Mouse (Mus musculus) hindbrain, embryonic 10.5 days (tissue): ENCODE results near the gene Gstz1. TPM values are rescaled to one million over a fixed set of nuclear protein-coding genes. Genes with fewer than 3 reads are reported as not detected.
"Not testable (repeated sequence)": the region's sequence is repeated elsewhere in the genome, so short reads cannot be mapped to it uniquely, and the experiment has no call there.

Source experiments
- DNase-seq: peaks from one replicate; pipeline ENCODE4 v3.0.0-alpha.2; 2017; ENCODE audit warnings: low spot score
- H3K27ac ChIP-seq: fragments of 300-500 bp; sonication (generic); 2 replicates; pipeline ENCODE4 v1.5.1; 2016; ENCODE audit warnings: mild to moderate bottlenecking, moderate library complexity
- H3K27me3 ChIP-seq: fragments of 300-500 bp; sonication (generic); 2 replicates; pipeline ENCODE4 v1.6.1; 2016; ENCODE audit warnings: mild to moderate bottlenecking; ENCODE audit not compliant: poor library complexity, insufficient read depth, severe bottlenecking
- H3K36me3 ChIP-seq: fragments of 300-500 bp; sonication (generic); 2 replicates; pipeline ENCODE4 v1.6.1; 2016; ENCODE audit warnings: mild to moderate bottlenecking, moderate library complexity
- H3K4me1 ChIP-seq: fragments of 300-500 bp; sonication (generic); replicated peaks from 2 replicates; pipeline ENCODE4 v1.6.1; 2016; ENCODE audit warnings: mild to moderate bottlenecking
- H3K4me3 ChIP-seq: fragments of 300-500 bp; sonication (generic); 2 replicates; pipeline ENCODE4 v1.5.1; 2016; ENCODE audit warnings: mild to moderate bottlenecking, moderate library complexity
- H3K9me3 ChIP-seq: fragments of 300-500 bp; sonication (generic); 2 replicates; pipeline ENCODE4 v1.6.1; 2016; ENCODE audit warnings: mild to moderate bottlenecking, moderate library complexity
- WGBS: fragments of 180-500 bp; shearing (Covaris S2); methylation state at CpG from one replicate; pipeline ENCODE4 v1.1.7; 2016; 5-methylcytosine and 5-hydroxymethylcytosine counted together
- polyA plus RNA-seq: library from polyadenylated mRNA; unstranded; fragments of >200 nt; fragmentation: Nextera tagmentation; extraction: Ambion mirVana; gene quantifications from 2 replicates; pipeline ENCODE4 v1.2.1, GENCODE M21; 2016

Gstz1 gene
- polyA plus RNA-seq, 1 experiment from 2014 or later, result 32.9 TPM

GRCm38 (mm10) chr12:87137439-87138341 lies 9.3 kb upstream of the Gstz1 start:
- WGBS, result 72% methylated on average over 15 of the region's 15 CpGs
- H3K27me3 ChIP-seq, result no peaks in the 10 kb centered on the region
- peaks cover 34% of the 10 kb centered on the region for H3K36me3 ChIP-seq
- no peaks in the 10 kb centered on the region for H3K9me3 ChIP-seq
- peak overlapping the region; percentile 83 for H3K27ac ChIP-seq
- no peak overlapping the region for H3K4me3 ChIP-seq
- peaks cover 19% of the 10 kb centered on the region for H3K4me1 ChIP-seq
- DNase-seq, result peak; percentile 24

- H3K4me1 ChIP-seq, result peaks cover 19% of the 10 kb centered on the region
- peak overlapping the region; percentile 83 for H3K27ac ChIP-seq
- H3K36me3 ChIP-seq, result peaks cover 30% of the 10 kb centered on the region
- H3K4me3 ChIP-seq, result 0 out of 2 replicates have a peak overlapping the region, but pooled peaks have one; percentile 20
- peak; percentile 19 for DNase-seq
- no peaks in the 10 kb centered on the region for H3K27me3 ChIP-seq
- WGBS, result 29% methylated on average over 2 of the region's 2 CpGs
- H3K9me3 ChIP-seq, result no peaks in the 10 kb centered on the region
Measured at GRCm38 (mm10) chr12:87138342-87138701, 8.6 kb upstream of the Gstz1 start.

GRCm38 (mm10) chr12:87138768-87139167 lies 8.2 kb upstream of the Gstz1 start:
- H3K9me3 ChIP-seq, result no peaks in the 10 kb centered on the region
- H3K4me1 ChIP-seq, result peaks cover 19% of the 10 kb centered on the region
- peak overlapping the region; percentile 83 for H3K27ac ChIP-seq
- 58% methylated on average over 2 of the region's 2 CpGs for WGBS
- H3K36me3 ChIP-seq, result peaks cover 26% of the 10 kb centered on the region
- no peak overlapping the region for H3K4me3 ChIP-seq
- no peak for DNase-seq
- no peaks in the 10 kb centered on the region for H3K27me3 ChIP-seq

GRCm38 (mm10) chr12:87142156-87142555 lies 4.8 kb upstream of the Gstz1 start:
- H3K4me1 ChIP-seq, result peaks cover 27% of the 10 kb centered on the region
- H3K27ac ChIP-seq, result no peak overlapping the region
- WGBS, result 83% methylated on average over 2 of the region's 2 CpGs
- H3K36me3 ChIP-seq, result peaks cover 7% of the 10 kb centered on the region; the same call in 1 of the 2 replicates
- H3K9me3 ChIP-seq, result no peaks in the 10 kb centered on the region
- no peaks in the 10 kb centered on the region for H3K27me3 ChIP-seq
- DNase-seq, result no peak
- no peak overlapping the region for H3K4me3 ChIP-seq

GRCm38 (mm10) chr12:87147395-87148089 lies 577 bp downstream of the Gstz1 start, which contains the start of gene Pomt2:
Gene Pomt2, minus strand, starts transcription at chr12:87147968.
- WGBS, result under 1% methylated on average over 61 of the region's 61 CpGs

GRCm38 (mm10) chr12:87148136-87148535 lies 1.2 kb downstream of the Gstz1 start:
- H3K9me3 ChIP-seq, result peaks cover 13% of the 10 kb centered on the region
- WGBS, result 20% methylated on average over 15 of the region's 15 CpGs
- peaks cover 16% of the 10 kb centered on the region for H3K4me1 ChIP-seq
- H3K27ac ChIP-seq, result peak overlapping the region; percentile 96
- peaks cover 20% of the 10 kb centered on the region for H3K36me3 ChIP-seq
- no peak for DNase-seq
- H3K4me3 ChIP-seq, result peak overlapping the region; percentile 83
- H3K27me3 ChIP-seq, result no peaks in the 10 kb centered on the region

More at GRCm38 (mm10) chr12:87147395-87148089, 577 bp downstream of the Gstz1 start, which contains the start of gene Pomt2:
- H3K27me3 ChIP-seq, result no peaks in the 10 kb centered on the region
- peak within 1 kb of the TSS; percentile 96 for H3K27ac ChIP-seq
- H3K4me1 ChIP-seq, result peaks cover 16% of the 10 kb centered on the region
- peak; percentile 96 for DNase-seq
- H3K36me3 ChIP-seq, result peaks cover 14% of the 10 kb centered on the region
- peak within 1 kb of the TSS; percentile 83 for H3K4me3 ChIP-seq
- H3K9me3 ChIP-seq, result peaks cover 8% of the 10 kb centered on the region

GRCm38 (mm10) chr12:87149471-87149870 lies 2.5 kb downstream of the Gstz1 start:
- Histone ChIP-seq H3K27me3 (no peaks in the 10 kb centered on the region), H3K36me3 (peaks cover 20% of the 10 kb centered on the region), H3K9me3 (peaks cover 13% of the 10 kb centered on the region), H3K4me3 (no peak overlapping the region), H3K27ac (no peak overlapping the region), H3K4me1 (peaks cover 16% of the 10 kb centered on the region)
- WGBS, result 97% methylated on average over 5 of the region's 5 CpGs
- DNase-seq, result no peak

GRCm38 (mm10) chr12:87154448-87154847 lies 7.5 kb downstream of the Gstz1 start:
- not testable (repeated sequence) for DNase-seq, H3K4me3 ChIP-seq, H3K27me3 ChIP-seq, H3K27ac ChIP-seq
- Histone ChIP-seq H3K4me1 (peaks cover 14% of the 10 kb centered on the region), H3K36me3 (peaks cover 27% of the 10 kb centered on the region), H3K9me3 (peaks cover 11% of the 10 kb centered on the region)
- WGBS, result 95% methylated on average over 4 of the region's 4 CpGs

GRCm38 (mm10) chr12:87157361-87157760 lies 10.4 kb downstream of the Gstz1 start:
- no peak for DNase-seq
- no peaks in the 10 kb centered on the region for H3K27me3 ChIP-seq
- 55% methylated on average over 4 of the region's 4 CpGs for WGBS
- peaks cover 14% of the 10 kb centered on the region for H3K4me1 ChIP-seq
- H3K9me3 ChIP-seq, result peaks cover 7% of the 10 kb centered on the region; the same call in 1 of the 2 replicates
- H3K27ac ChIP-seq, result no peak overlapping the region; the same call in 1 of the 2 replicates
- no peak overlapping the region for H3K4me3 ChIP-seq
- peaks cover 32% of the 10 kb centered on the region for H3K36me3 ChIP-seq

GRCm38 (mm10) chr12:87158099-87158498 lies 11.1 kb downstream of the Gstz1 start:
- no peaks in the 10 kb centered on the region; the same call in 1 of the 2 replicates for H3K9me3 ChIP-seq
- 73% methylated on average over 7 of the region's 7 CpGs for WGBS
- no peak overlapping the region for H3K27ac ChIP-seq
- no peak overlapping the region for H3K4me3 ChIP-seq
- DNase-seq, result no peak
- peaks cover 25% of the 10 kb centered on the region for H3K36me3 ChIP-seq
- H3K27me3 ChIP-seq, result no peaks in the 10 kb centered on the region
- peaks cover 14% of the 10 kb centered on the region for H3K4me1 ChIP-seq

- H3K27me3 ChIP-seq, result no peaks in the 10 kb centered on the region
- H3K4me1 ChIP-seq, result peaks cover 14% of the 10 kb centered on the region
- H3K9me3 ChIP-seq, result no peaks in the 10 kb centered on the region; the same call in 1 of the 2 replicates
- WGBS, result 71% methylated on average over 1 of the region's 1 CpGs
- peaks cover 42% of the 10 kb centered on the region for H3K36me3 ChIP-seq
- no peak overlapping the region for H3K4me3 ChIP-seq
- no peak overlapping the region for H3K27ac ChIP-seq
- DNase-seq, result no peak
Measured at GRCm38 (mm10) chr12:87160310-87160709, 13.3 kb downstream of the Gstz1 start.

- Histone ChIP-seq H3K27me3 (no peaks in the 10 kb centered on the region), H3K27ac (no peak overlapping the region), H3K36me3 (peaks cover 37% of the 10 kb centered on the region), H3K4me1 (peaks cover 14% of the 10 kb centered on the region), H3K9me3 (no peaks in the 10 kb centered on the region; the same call in 1 of the 2 replicates), H3K4me3 (no peak overlapping the region)
- 87% methylated on average over 5 of the region's 5 CpGs for WGBS
- DNase-seq, result no peak
Measured at GRCm38 (mm10) chr12:87160815-87161214, 13.8 kb downstream of the Gstz1 start.
